Mouse (Mus musculus) midbrain, embryonic 10.5 days (tissue): ENCODE results near the gene Cemip. TPM values are rescaled to one million over a fixed set of nuclear protein-coding genes. Genes with fewer than 3 reads are reported as not detected.
A peak's percentile ranks its signal among the peaks of the same experiment; 100 is the strongest.

Source experiments
- DNase-seq: peaks from one replicate; pipeline ENCODE4 v3.0.0-alpha.2; 2017; ENCODE audit warnings: low spot score
- H3K27ac ChIP-seq: fragments of 300-500 bp; sonication (generic); replicated peaks from 2 replicates; pipeline ENCODE4 v1.5.1; 2016; ENCODE audit warnings: mild to moderate bottlenecking
- H3K27me3 ChIP-seq: fragments of 300-500 bp; sonication (generic); 2 replicates; pipeline ENCODE4 v1.6.1; 2016; ENCODE audit warnings: low read depth, mild to moderate bottlenecking; ENCODE audit not compliant: poor library complexity, severe bottlenecking
- H3K36me3 ChIP-seq: fragments of 300-500 bp; sonication (generic); 2 replicates; pipeline ENCODE4 v1.6.1; 2016; ENCODE audit warnings: mild to moderate bottlenecking, moderate library complexity
- H3K4me1 ChIP-seq: fragments of 300-500 bp; sonication (generic); 2 replicates; pipeline ENCODE4 v1.6.1; 2016
- H3K4me3 ChIP-seq: fragments of 300-500 bp; sonication (generic); 2 replicates; pipeline ENCODE4 v1.5.1; 2016; ENCODE audit warnings: mild to moderate bottlenecking, moderate library complexity
- H3K9me3 ChIP-seq: fragments of 300-500 bp; sonication (generic); replicated peaks from 2 replicates; pipeline ENCODE4 v1.6.1; 2016; ENCODE audit warnings: mild to moderate bottlenecking
- WGBS: fragments of 180-500 bp; shearing (Covaris S2); methylation state at CpG from one replicate; pipeline ENCODE4 v1.1.7; 2016; 5-methylcytosine and 5-hydroxymethylcytosine counted together
- polyA plus RNA-seq: library from polyadenylated mRNA; unstranded; fragments of >200 nt; fragmentation: Nextera tagmentation; extraction: Ambion mirVana; gene quantifications from 2 replicates; pipeline ENCODE4 v1.2.1, GENCODE M21; 2016

The Cemip gene
- polyA plus RNA-seq, 1 experiment from 2014 or later: 0.12 TPM

- WGBS: 2% methylated on average over 3 of the region's 3 CpGs
- Histone ChIP-seq H3K36me3 (no peaks in the 10 kb centered on the region), H3K4me3 (no peak overlapping the region), H3K4me1 (no peaks in the 10 kb centered on the region), H3K27me3 (no peaks in the 10 kb centered on the region), H3K27ac (no peak overlapping the region), H3K9me3 (no peaks in the 10 kb centered on the region)
- peak; percentile 75 for DNase-seq
Observed at GRCm38 (mm10) chr7:83914566-83914965, 171.7 kb downstream of the Cemip start.

- Histone ChIP-seq H3K36me3 (no peaks in the 10 kb centered on the region), H3K27me3 (no peaks in the 10 kb centered on the region), H3K27ac (no peak overlapping the region), H3K4me3 (no peak overlapping the region), H3K9me3 (no peaks in the 10 kb centered on the region), H3K4me1 (no peaks in the 10 kb centered on the region)
- 78% methylated on average over 9 of the region's 9 CpGs for WGBS
- no peak for DNase-seq
Observed at GRCm38 (mm10) chr7:83913995-83914394, 172.3 kb downstream of the Cemip start.

GRCm38 (mm10) chr7:83913405-83913932 is 172.8 kb downstream of the Cemip start:
- Histone ChIP-seq H3K4me1 (no peaks in the 10 kb centered on the region), H3K27ac (no peak overlapping the region), H3K36me3 (no peaks in the 10 kb centered on the region), H3K9me3 (no peaks in the 10 kb centered on the region), H3K27me3 (no peaks in the 10 kb centered on the region), H3K4me3 (no peak overlapping the region)
- 90% methylated on average over 6 of the region's 6 CpGs for WGBS
- no peak for DNase-seq

- Histone ChIP-seq H3K27me3 (no peaks in the 10 kb centered on the region), H3K9me3 (no peaks in the 10 kb centered on the region), H3K4me3 (no peak overlapping the region), H3K4me1 (no peaks in the 10 kb centered on the region), H3K27ac (no peak overlapping the region), H3K36me3 (no peaks in the 10 kb centered on the region)
- DNase-seq: no peak
- WGBS: 79% methylated on average over 3 of the region's 3 CpGs
Observed at GRCm38 (mm10) chr7:83911909-83912308, 174.4 kb downstream of the Cemip start.

- H3K9me3 ChIP-seq: peaks cover 6% of the 10 kb centered on the region; the same call in 1 of the 2 replicates
- H3K4me3 ChIP-seq: no peak overlapping the region
- H3K4me1 ChIP-seq: no peaks in the 10 kb centered on the region
- H3K27me3 ChIP-seq: no peaks in the 10 kb centered on the region
- H3K27ac ChIP-seq: no peak overlapping the region
- WGBS: 93% methylated on average over 3 of the region's 3 CpGs
- DNase-seq: no peak
- peaks cover 21% of the 10 kb centered on the region for H3K36me3 ChIP-seq
Observed at GRCm38 (mm10) chr7:83904831-83905230, 181.5 kb downstream of the Cemip start.

- WGBS: 70% methylated on average over 5 of the region's 5 CpGs
- H3K4me3 ChIP-seq: no peak overlapping the region
- H3K27ac ChIP-seq: no peak overlapping the region
- no peaks in the 10 kb centered on the region for H3K27me3 ChIP-seq
- peaks cover 44% of the 10 kb centered on the region for H3K36me3 ChIP-seq
- peaks cover 6% of the 10 kb centered on the region; the same call in 1 of the 2 replicates for H3K9me3 ChIP-seq
- H3K4me1 ChIP-seq: no peaks in the 10 kb centered on the region
- DNase-seq: no peak
Observed at GRCm38 (mm10) chr7:83902296-83903145, 183.8 kb downstream of the Cemip start.

- no peak overlapping the region for H3K4me3 ChIP-seq
- H3K36me3 ChIP-seq: peaks cover 53% of the 10 kb centered on the region
- H3K9me3 ChIP-seq: peaks cover 3% of the 10 kb centered on the region; the same call in 1 of the 2 replicates
- no peaks in the 10 kb centered on the region for H3K27me3 ChIP-seq
- 92% methylated on average over 4 of the region's 4 CpGs for WGBS
- H3K27ac ChIP-seq: no peak overlapping the region
- H3K4me1 ChIP-seq: no peaks in the 10 kb centered on the region
- DNase-seq: no peak
Observed at GRCm38 (mm10) chr7:83901425-83901824, 184.9 kb downstream of the Cemip start.

GRCm38 (mm10) chr7:83900519-83900918 is 185.8 kb downstream of the Cemip start:
- Histone ChIP-seq H3K36me3 (peaks cover 62% of the 10 kb centered on the region), H3K4me3 (no peak overlapping the region), H3K27me3 (no peaks in the 10 kb centered on the region), H3K27ac (no peak overlapping the region), H3K9me3 (no peaks in the 10 kb centered on the region), H3K4me1 (no peaks in the 10 kb centered on the region)
- no peak for DNase-seq
- 83% methylated on average over 3 of the region's 3 CpGs for WGBS

GRCm38 (mm10) chr7:83898267-83898666 is 188.0 kb downstream of the Cemip start:
- WGBS: 93% methylated on average over 11 of the region's 11 CpGs
- Histone ChIP-seq H3K9me3 (no peaks in the 10 kb centered on the region), H3K27ac (no peak overlapping the region), H3K4me1 (peaks cover 11% of the 10 kb centered on the region), H3K27me3 (no peaks in the 10 kb centered on the region), H3K4me3 (no peak overlapping the region), H3K36me3 (peaks cover 74% of the 10 kb centered on the region)
- DNase-seq: no peak

GRCm38 (mm10) chr7:83896077-83896740 is 190.1 kb downstream of the Cemip start:
- Histone ChIP-seq H3K27me3 (no peaks in the 10 kb centered on the region), H3K9me3 (no peaks in the 10 kb centered on the region), H3K27ac (no peak overlapping the region), H3K36me3 (peaks cover 66% of the 10 kb centered on the region), H3K4me1 (peaks cover 23% of the 10 kb centered on the region), H3K4me3 (no peak overlapping the region)
- DNase-seq: no peak
- WGBS: 96% methylated on average over 5 of the region's 5 CpGs

GRCm38 (mm10) chr7:83894348-83894747 is 192.0 kb downstream of the Cemip start:
- H3K9me3 ChIP-seq: no peaks in the 10 kb centered on the region
- H3K4me1 ChIP-seq: peaks cover 23% of the 10 kb centered on the region
- no peaks in the 10 kb centered on the region for H3K27me3 ChIP-seq
- no peak overlapping the region for H3K27ac ChIP-seq
- H3K36me3 ChIP-seq: peaks cover 48% of the 10 kb centered on the region
- 94% methylated on average over 1 of the region's 1 CpGs for WGBS
- no peak for DNase-seq
- no peak overlapping the region for H3K4me3 ChIP-seq

GRCm38 (mm10) chr7:83892333-83892669 is 194.0 kb downstream of the Cemip start:
- H3K27me3 ChIP-seq: no peaks in the 10 kb centered on the region
- no peak for DNase-seq
- H3K4me3 ChIP-seq: peak overlapping the region; percentile 81
- no peaks in the 10 kb centered on the region for H3K9me3 ChIP-seq
- H3K4me1 ChIP-seq: peaks cover 23% of the 10 kb centered on the region
- peak overlapping the region; percentile 93 for H3K27ac ChIP-seq
- WGBS: under 1% methylated on average over 21 of the region's 21 CpGs
- peaks cover 27% of the 10 kb centered on the region for H3K36me3 ChIP-seq
